Mouse (Mus musculus): ENCODE measurements around the gene Camk2d. TPM values are rescaled to one million over a fixed set of nuclear protein-coding genes. Genes with fewer than 3 reads are reported as not detected.

Gene Camk2d
- polyA plus RNA-seq, 1 experiment from 2014 or later: 19.7 TPM

GRCm38 (mm10) chr3:126771541-126771940 lies 175.4 kb downstream of the Camk2d start:
- no peak overlapping the region for H3K9ac ChIP-seq (replicated peaks)
- no peaks in the 10 kb centered on the region for H3K9me3 ChIP-seq
- ATAC-seq (ENCODE audit: low FRiP score, low read depth): peak; percentile 95
- H3K27me3 ChIP-seq: no peaks in the 10 kb centered on the region
- no peak overlapping the region for H3K4me2 ChIP-seq (replicated peaks)
- H3K27ac ChIP-seq (replicated peaks): no peak overlapping the region
- H3K4me1 ChIP-seq: no peaks in the 10 kb centered on the region
- 29% methylated on average over 6 of the region's 6 CpGs for WGBS
- no peak overlapping the region for H3K4me3 ChIP-seq
- H3K36me3 ChIP-seq: no peaks in the 10 kb centered on the region

- Histone ChIP-seq H3K27ac (replicated peaks) (no peak overlapping the region), H3K9ac (replicated peaks) (no peak overlapping the region), H3K4me3 (no peak overlapping the region), H3K36me3 (no peaks in the 10 kb centered on the region), H3K4me1 (no peaks in the 10 kb centered on the region), H3K4me2 (replicated peaks) (no peak overlapping the region), H3K9me3 (no peaks in the 10 kb centered on the region), H3K27me3 (no peaks in the 10 kb centered on the region)
- no peak for ATAC-seq (ENCODE audit: low FRiP score, low read depth)
These were observed 179.9 kb downstream of the Camk2d start for GRCm38 (mm10) chr3:126776001-126776400.

GRCm38 (mm10) chr3:126777101-126777500 lies 181.0 kb downstream of the Camk2d start:
- no peak for ATAC-seq (ENCODE audit: low FRiP score, low read depth)
- Histone ChIP-seq H3K4me1 (no peaks in the 10 kb centered on the region), H3K27me3 (no peaks in the 10 kb centered on the region), H3K4me3 (no peak overlapping the region), H3K9me3 (no peaks in the 10 kb centered on the region), H3K27ac (replicated peaks) (no peak overlapping the region), H3K4me2 (replicated peaks) (no peak overlapping the region), H3K9ac (replicated peaks) (no peak overlapping the region), H3K36me3 (no peaks in the 10 kb centered on the region)
- 97% methylated on average over 9 of the region's 9 CpGs for WGBS

- H3K4me3 ChIP-seq: no peak overlapping the region
- no peak overlapping the region for H3K4me2 ChIP-seq (replicated peaks)
- no peak overlapping the region for H3K27ac ChIP-seq (replicated peaks)
- no peak overlapping the region for H3K9ac ChIP-seq (replicated peaks)
- H3K4me1 ChIP-seq: no peaks in the 10 kb centered on the region
- no peak for ATAC-seq (ENCODE audit: low FRiP score, low read depth)
- 85% methylated on average over 1 of the region's 1 CpGs for WGBS
- H3K36me3 ChIP-seq: no peaks in the 10 kb centered on the region
- no peaks in the 10 kb centered on the region for H3K27me3 ChIP-seq
- H3K9me3 ChIP-seq: no peaks in the 10 kb centered on the region
These were observed 181.8 kb downstream of the Camk2d start for GRCm38 (mm10) chr3:126777879-126778278.

GRCm38 (mm10) chr3:126780014-126780615 lies 184.0 kb downstream of the Camk2d start:
- H3K4me2 ChIP-seq (replicated peaks): no peak overlapping the region
- no peak overlapping the region for H3K9ac ChIP-seq (replicated peaks)
- H3K36me3 ChIP-seq: no peaks in the 10 kb centered on the region
- 75% methylated on average over 5 of the region's 5 CpGs for WGBS
- no peak overlapping the region for H3K27ac ChIP-seq (replicated peaks)
- no peaks in the 10 kb centered on the region for H3K4me1 ChIP-seq
- H3K9me3 ChIP-seq: no peaks in the 10 kb centered on the region
- no peak for ATAC-seq (ENCODE audit: low FRiP score, low read depth)
- H3K4me3 ChIP-seq: no peak overlapping the region
- H3K27me3 ChIP-seq: no peaks in the 10 kb centered on the region

- Histone ChIP-seq H3K4me3 (no peak overlapping the region), H3K4me2 (replicated peaks) (no peak overlapping the region), H3K9ac (replicated peaks) (no peak overlapping the region), H3K9me3 (no peaks in the 10 kb centered on the region), H3K27me3 (no peaks in the 10 kb centered on the region), H3K36me3 (no peaks in the 10 kb centered on the region), H3K27ac (replicated peaks) (no peak overlapping the region), H3K4me1 (no peaks in the 10 kb centered on the region)
- ATAC-seq (ENCODE audit: low FRiP score, low read depth): no peak
- 83% methylated on average over 2 of the region's 2 CpGs for WGBS
These were observed 197.2 kb downstream of the Camk2d start for GRCm38 (mm10) chr3:126793035-126793964.

GRCm38 (mm10) chr3:126795904-126796303 lies 199.8 kb downstream of the Camk2d start:
- ATAC-seq (ENCODE audit: low FRiP score, low read depth): no peak
- no peak overlapping the region for H3K4me3 ChIP-seq
- WGBS: 91% methylated on average over 3 of the region's 3 CpGs

GRCm38 (mm10) chr3:126797025-126797424 lies 200.9 kb downstream of the Camk2d start:
- Histone ChIP-seq H3K9me3 (no peaks in the 10 kb centered on the region), H3K27me3 (no peaks in the 10 kb centered on the region), H3K4me2 (replicated peaks) (no peak overlapping the region), H3K36me3 (no peaks in the 10 kb centered on the region), H3K27ac (replicated peaks) (no peak overlapping the region), H3K9ac (replicated peaks) (no peak overlapping the region), H3K4me1 (no peaks in the 10 kb centered on the region), H3K4me3 (no peak overlapping the region)
- no peak for ATAC-seq (ENCODE audit: low FRiP score, low read depth)
- WGBS: 92% methylated on average over 3 of the region's 3 CpGs

More at GRCm38 (mm10) chr3:126795904-126796303, 199.8 kb downstream of the Camk2d start:
- Histone ChIP-seq H3K9me3 (no peaks in the 10 kb centered on the region), H3K9ac (replicated peaks) (no peak overlapping the region), H3K4me1 (no peaks in the 10 kb centered on the region), H3K36me3 (no peaks in the 10 kb centered on the region), H3K4me2 (replicated peaks) (no peak overlapping the region), H3K27ac (replicated peaks) (no peak overlapping the region), H3K27me3 (no peaks in the 10 kb centered on the region)

GRCm38 (mm10) chr3:126797810-126798209 lies 201.7 kb downstream of the Camk2d start:
- Histone ChIP-seq H3K27me3 (no peaks in the 10 kb centered on the region), H3K4me1 (no peaks in the 10 kb centered on the region), H3K9ac (replicated peaks) (no peak overlapping the region), H3K27ac (replicated peaks) (no peak overlapping the region), H3K4me3 (no peak overlapping the region), H3K4me2 (replicated peaks) (no peak overlapping the region), H3K36me3 (no peaks in the 10 kb centered on the region), H3K9me3 (no peaks in the 10 kb centered on the region)
- WGBS: 90% methylated on average over 3 of the region's 3 CpGs
- no peak for ATAC-seq (ENCODE audit: low FRiP score, low read depth)

GRCm38 (mm10) chr3:126802988-126803387 lies 206.9 kb downstream of the Camk2d start:
- Histone ChIP-seq H3K4me1 (no peaks in the 10 kb centered on the region), H3K27ac (replicated peaks) (no peak overlapping the region), H3K9me3 (no peaks in the 10 kb centered on the region), H3K27me3 (no peaks in the 10 kb centered on the region), H3K36me3 (no peaks in the 10 kb centered on the region), H3K4me3 (no peak overlapping the region), H3K9ac (replicated peaks) (no peak overlapping the region), H3K4me2 (replicated peaks) (no peak overlapping the region)
- ATAC-seq (ENCODE audit: low FRiP score, low read depth): no peak
- WGBS: 91% methylated on average over 6 of the region's 6 CpGs

GRCm38 (mm10) chr3:126804968-126805367 lies 208.9 kb downstream of the Camk2d start:
- no peaks in the 10 kb centered on the region for H3K9me3 ChIP-seq
- H3K36me3 ChIP-seq: no peaks in the 10 kb centered on the region
- no peaks in the 10 kb centered on the region for H3K27me3 ChIP-seq
- H3K9ac ChIP-seq (replicated peaks): no peak overlapping the region
- no peak overlapping the region for H3K4me2 ChIP-seq (replicated peaks)
- H3K27ac ChIP-seq (replicated peaks): no peak overlapping the region
- H3K4me1 ChIP-seq: no peaks in the 10 kb centered on the region
- no peak overlapping the region for H3K4me3 ChIP-seq
- no peak for ATAC-seq (ENCODE audit: low FRiP score, low read depth)
- WGBS: 83% methylated on average over 5 of the region's 5 CpGs

GRCm38 (mm10) chr3:126806145-126806544 lies 210.0 kb downstream of the Camk2d start:
- no peak for ATAC-seq (ENCODE audit: low FRiP score, low read depth)
- 45% methylated on average over 4 of the region's 4 CpGs for WGBS
- Histone ChIP-seq H3K4me1 (no peaks in the 10 kb centered on the region), H3K9me3 (no peaks in the 10 kb centered on the region), H3K36me3 (no peaks in the 10 kb centered on the region), H3K4me3 (no peak overlapping the region), H3K9ac (replicated peaks) (no peak overlapping the region), H3K27me3 (no peaks in the 10 kb centered on the region), H3K27ac (replicated peaks) (no peak overlapping the region), H3K4me2 (replicated peaks) (no peak overlapping the region)
